Mouse (Mus musculus): ENCODE measurements around the gene Cop1.

The Cop1 gene

GRCm38 (mm10) chr1:159290219-159290618 is 58.1 kb downstream of the Cop1 start:
- in situ Hi-C loops (cut with MboI, MseI), result no loop called here

- in situ Hi-C loops (cut with MboI, MseI), result no loop called here
Measured at GRCm38 (mm10) chr1:159290859-159291258, 58.7 kb downstream of the Cop1 start.

- in situ Hi-C loops (cut with MboI, MseI), result loop anchor here (10.0 kb wide), 1 partner anchor 1187 kb away; no protein-coding TSS in a partner anchor
Measured at GRCm38 (mm10) chr1:159301418-159302082, 69.4 kb downstream of the Cop1 start.

- in situ Hi-C loops (cut with MboI, MseI), result no loop called here
Measured at GRCm38 (mm10) chr1:159313625-159314024, 81.5 kb downstream of the Cop1 start.

- in situ Hi-C loops (cut with MboI, MseI), result no loop called here
Measured at GRCm38 (mm10) chr1:159322586-159322985, 90.5 kb downstream of the Cop1 start.

GRCm38 (mm10) chr1:159331008-159331407 is 98.9 kb downstream of the Cop1 start:
- in situ Hi-C loops (cut with MboI, MseI), result no loop called here

- in situ Hi-C loops (cut with MboI, MseI), result no loop called here
Measured at GRCm38 (mm10) chr1:159334157-159334556, 102.0 kb downstream of the Cop1 start.

- in situ Hi-C loops (cut with MboI, MseI), result no loop called here
Measured at GRCm38 (mm10) chr1:159342355-159342754, 110.2 kb downstream of the Cop1 start.

GRCm38 (mm10) chr1:159355027-159355570 is 123.0 kb downstream of the Cop1 start:
- in situ Hi-C loops (cut with MboI, MseI), result no loop called here

- in situ Hi-C loops (cut with MboI, MseI), result no loop called here
Measured at GRCm38 (mm10) chr1:159358713-159359112, 126.6 kb downstream of the Cop1 start.

GRCm38 (mm10) chr1:159371881-159372390 is 139.8 kb downstream of the Cop1 start:
- in situ Hi-C loops (cut with MboI, MseI), result no loop called here

GRCm38 (mm10) chr1:159382218-159382617 is 150.1 kb downstream of the Cop1 start:
- in situ Hi-C loops (cut with MboI, MseI), result loop anchor here (25.0 kb wide), 1 partner anchor 730 kb away; no protein-coding TSS in a partner anchor

- in situ Hi-C loops (cut with MboI, MseI), result loop anchor here (25.0 kb wide), 1 partner anchor 729 kb away; no protein-coding TSS in a partner anchor
Measured at GRCm38 (mm10) chr1:159382916-159383315, 150.8 kb downstream of the Cop1 start.

- in situ Hi-C loops (cut with MboI, MseI), result loop anchor here (25.0 kb wide), 1 partner anchor 726 kb away; no protein-coding TSS in a partner anchor
Measured at GRCm38 (mm10) chr1:159386458-159386857, 154.3 kb downstream of the Cop1 start.

- in situ Hi-C loops (cut with MboI, MseI), result loop anchor here (25.0 kb wide), 1 partner anchor 724 kb away; no protein-coding TSS in a partner anchor
Measured at GRCm38 (mm10) chr1:159388565-159389024, 156.5 kb downstream of the Cop1 start.

GRCm38 (mm10) chr1:159390049-159390448 is 157.9 kb downstream of the Cop1 start:
- in situ Hi-C loops (cut with MboI, MseI), result loop anchor here (25.0 kb wide), 1 partner anchor 722 kb away; no protein-coding TSS in a partner anchor

- in situ Hi-C loops (cut with MboI, MseI), result loop anchor here (25.0 kb wide), 1 partner anchor 720 kb away; no protein-coding TSS in a partner anchor
Measured at GRCm38 (mm10) chr1:159392667-159393066, 160.5 kb downstream of the Cop1 start.

GRCm38 (mm10) chr1:159393070-159393699 is 161.1 kb downstream of the Cop1 start:
- in situ Hi-C loops (cut with MboI, MseI), result loop anchor here (25.0 kb wide), 1 partner anchor 719 kb away; no protein-coding TSS in a partner anchor

- in situ Hi-C loops (cut with MboI, MseI), result loop anchor here (25.0 kb wide), 1 partner anchor 718 kb away; no protein-coding TSS in a partner anchor
Measured at GRCm38 (mm10) chr1:159393931-159394330, 161.8 kb downstream of the Cop1 start.

- in situ Hi-C loops (cut with MboI, MseI), result loop anchor here (5.0 to 25.0 kb wide), 2 partner anchors 491 to 716 kb away; no protein-coding TSS in a partner anchor
Measured at GRCm38 (mm10) chr1:159396515-159396914, 164.4 kb downstream of the Cop1 start.
